Mouse (Mus musculus) embryonic facial prominence, embryonic 11.5 days (tissue): Measurements from ENCODE around the gene Tanc2. TPM values are rescaled to one million over a fixed set of nuclear protein-coding genes. Genes with fewer than 3 reads are reported as not detected.

Experiments
- ATAC-seq: fragments of 200-750 bp; cut with Nextera tagmentation; replicated peaks from 2 replicates; pipeline ENCODE4 v1.8.0; 2017; ENCODE audit warnings: low read depth; ENCODE audit not compliant: insufficient number of reproducible peaks, low FRiP score, low TSS enrichment
- DNase-seq: peaks from one replicate; pipeline ENCODE4 v3.0.0-alpha.2; 2015; ENCODE audit warnings: low spot score
- H3K27ac ChIP-seq: fragments of 300-500 bp; sonication (generic); replicated peaks from 2 replicates; pipeline ENCODE4 v1.5.1; 2014; ENCODE audit warnings: mild to moderate bottlenecking, low read depth, low read length, control low read depth
- H3K27me3 ChIP-seq: fragments of 300-500 bp; sonication (generic); 2 replicates; pipeline ENCODE4 v1.6.1; 2014; ENCODE audit warnings: mild to moderate bottlenecking, low read length, moderate library complexity, mixed read lengths; ENCODE audit not compliant: control insufficient read depth, insufficient read depth
- H3K36me3 ChIP-seq: fragments of 300-500 bp; sonication (generic); replicated peaks from 2 replicates; pipeline ENCODE4 v1.6.1; 2014; ENCODE audit warnings: low read depth, mild to moderate bottlenecking, low read length, moderate library complexity, mixed read lengths; ENCODE audit not compliant: control insufficient read depth, insufficient read depth
- H3K4me1 ChIP-seq: fragments of 300-500 bp; sonication (generic); 2 replicates; pipeline ENCODE4 v1.6.1; 2014; ENCODE audit warnings: low read length, mixed read lengths; ENCODE audit not compliant: control insufficient read depth, insufficient read depth
- H3K4me2 ChIP-seq: fragments of 300-500 bp; sonication (generic); 2 replicates; pipeline ENCODE4 v1.6.1; 2014; ENCODE audit warnings: low read depth, mild to moderate bottlenecking, control low read depth, low read length, moderate library complexity
- H3K4me3 ChIP-seq: fragments of 300-500 bp; sonication (generic); 2 replicates; pipeline ENCODE4 v1.5.1; 2014; ENCODE audit warnings: low read depth, low read length, control low read depth
- H3K9ac ChIP-seq: fragments of 300-500 bp; sonication (generic); replicated peaks from 2 replicates; pipeline ENCODE4 v1.6.1; 2014; ENCODE audit warnings: mild to moderate bottlenecking, control low read depth, low read length
- H3K9me3 ChIP-seq: fragments of 300-500 bp; sonication (generic); replicated peaks from 2 replicates; pipeline ENCODE4 v1.6.1; 2016; ENCODE audit warnings: mild to moderate bottlenecking, low read length, inconsistent platforms, mixed read lengths; ENCODE audit not compliant: control insufficient read depth
- WGBS: fragments of 180-500 bp; shearing (Covaris S2); extraction: QIAGEN DNeasy Blood & Tissue Kit; methylation state at CpG from one replicate; pipeline ENCODE4 v1.1.7; 2014; 5-methylcytosine and 5-hydroxymethylcytosine counted together
- polyA plus RNA-seq: library from polyadenylated mRNA; unstranded; fragments of >200 nt; fragmentation: Nextera tagmentation; extraction: Ambion mirVana; gene quantifications from 2 replicates; pipeline ENCODE4 v1.2.1, GENCODE M21; 2014

The Tanc2 gene
- polyA plus RNA-seq, 1 experiment from 2014 or later, result 12.1 TPM

DNA sequence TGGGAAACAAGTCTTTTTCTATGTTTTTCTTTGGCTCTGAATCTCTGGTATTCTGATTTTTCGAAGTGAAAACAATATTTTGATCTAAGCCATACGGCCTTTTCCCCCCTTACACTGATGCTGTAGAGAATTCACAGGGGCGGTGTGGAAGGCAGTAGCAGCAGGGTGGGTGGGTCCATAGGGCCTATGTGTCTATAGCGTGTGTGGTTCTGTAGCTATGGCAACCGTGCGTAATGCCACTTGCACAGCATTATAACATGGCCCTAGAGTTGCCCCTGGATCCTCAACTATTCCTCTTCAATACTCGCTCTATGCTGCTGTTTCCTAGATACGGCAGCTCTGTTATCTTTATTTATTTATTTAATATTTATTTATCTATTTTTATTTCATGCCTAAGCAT, 32.5 kb upstream of the Tanc2 start:
- DNase-seq (peak; percentile 43), ATAC-seq (no peak)
- H3K4me1 ChIP-seq, result no peaks in the 10 kb centered on the region
- no peaks in the 10 kb centered on the region for H3K9me3 ChIP-seq
- H3K27me3 ChIP-seq, result no peaks in the 10 kb centered on the region
- no peak overlapping the region for H3K4me3 ChIP-seq
- WGBS, result 73% methylated on average over 8 of the region's 8 CpGs
- H3K9ac ChIP-seq, result no peak overlapping the region
- no peaks in the 10 kb centered on the region for H3K36me3 ChIP-seq
- H3K4me2 ChIP-seq, result no peak overlapping the region
- H3K27ac ChIP-seq, result no peak overlapping the region

DNA sequence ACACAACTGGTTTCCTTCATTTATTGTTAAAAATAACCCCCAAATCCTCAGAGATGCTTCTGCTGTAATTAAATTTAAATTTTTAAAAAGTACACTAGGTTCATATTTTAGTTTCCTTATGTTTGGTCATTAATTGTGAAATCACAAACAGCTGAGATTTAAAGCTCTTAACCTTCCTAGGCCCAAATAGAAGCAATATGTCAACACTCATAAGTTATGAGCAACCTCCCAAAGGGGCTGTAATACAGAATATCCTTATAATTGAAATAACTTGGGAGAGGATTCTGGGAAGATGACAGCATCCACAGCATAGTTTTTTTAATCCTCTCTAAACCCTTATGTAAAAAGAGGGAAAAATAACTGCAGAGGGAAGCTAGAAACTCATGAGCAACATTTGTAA, 31.7 kb upstream of the Tanc2 start:
- Histone ChIP-seq H3K36me3 (no peaks in the 10 kb centered on the region), H3K4me1 (no peaks in the 10 kb centered on the region), H3K9ac (no peak overlapping the region), H3K27me3 (no peaks in the 10 kb centered on the region), H3K27ac (no peak overlapping the region), H3K4me2 (no peak overlapping the region), H3K9me3 (no peaks in the 10 kb centered on the region), H3K4me3 (no peak overlapping the region)
- ATAC-seq, result no peak
- DNase-seq, result no peak

DNA sequence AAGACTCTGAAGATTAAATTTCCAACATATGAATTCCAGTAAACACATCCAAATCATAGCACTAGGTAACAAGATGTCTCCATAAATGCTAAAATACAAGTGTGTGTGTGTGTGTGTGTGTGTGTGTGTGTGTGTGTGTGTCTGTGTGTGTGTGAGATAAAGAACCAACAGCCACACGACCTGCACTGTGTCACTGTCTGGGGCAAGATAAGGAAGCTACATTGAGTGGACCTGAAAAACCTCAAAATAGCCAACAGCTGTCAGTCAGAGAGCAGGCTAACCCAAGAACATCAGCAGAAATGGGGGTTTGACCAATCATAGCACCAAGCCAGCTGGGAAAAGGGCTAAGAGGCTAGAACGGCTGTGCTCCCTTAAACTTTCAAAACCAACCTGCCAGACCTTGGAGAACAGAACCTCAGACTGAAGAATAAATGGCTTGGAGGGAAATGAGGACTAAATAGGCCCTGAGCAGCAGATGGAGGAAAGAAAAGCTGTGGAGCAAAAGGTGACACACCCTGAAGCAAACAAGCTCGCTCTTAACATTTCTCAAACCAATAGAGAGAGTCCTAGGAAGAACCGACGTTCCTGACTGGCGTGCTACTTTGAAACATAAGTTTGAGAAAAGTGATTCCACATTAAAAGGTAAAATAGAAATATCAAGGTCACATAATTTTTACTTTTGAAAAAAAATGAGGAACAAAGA, 30.8 kb upstream of the Tanc2 start:
- Histone ChIP-seq H3K27me3 (no peaks in the 10 kb centered on the region), H3K4me3 (no peak overlapping the region), H3K4me1 (no peaks in the 10 kb centered on the region), H3K9me3 (no peaks in the 10 kb centered on the region), H3K9ac (no peak overlapping the region), H3K36me3 (no peaks in the 10 kb centered on the region), H3K4me2 (no peak overlapping the region), H3K27ac (no peak overlapping the region)
- no peak for DNase-seq
- WGBS, result 80% methylated on average over 6 of the region's 6 CpGs
- ATAC-seq, result no peak

DNA sequence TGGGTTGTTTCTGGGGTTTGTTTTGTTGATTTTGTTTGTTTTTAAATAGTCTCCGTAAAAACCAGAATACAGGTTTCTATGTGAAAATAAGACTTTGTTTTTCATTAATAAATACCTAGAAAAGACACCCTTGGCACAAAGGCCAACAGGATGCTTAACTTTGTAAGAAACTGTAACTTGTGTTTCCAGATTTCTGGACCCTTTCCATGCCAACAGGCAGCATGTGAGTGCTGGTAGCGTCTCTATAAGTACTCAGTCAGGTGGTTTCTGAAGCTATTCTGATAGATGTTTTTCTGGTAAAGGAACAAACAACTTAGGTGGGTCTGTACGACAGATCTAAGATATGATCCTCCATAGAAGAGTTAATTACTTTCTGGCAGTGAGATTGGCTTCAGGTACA, 26.2 kb upstream of the Tanc2 start:
- 93% methylated on average over 3 of the region's 3 CpGs for WGBS
- ATAC-seq (no peak), DNase-seq (no peak)
- no peak overlapping the region for H3K4me2 ChIP-seq
- no peak overlapping the region for H3K27ac ChIP-seq
- no peak overlapping the region for H3K9ac ChIP-seq
- no peaks in the 10 kb centered on the region for H3K36me3 ChIP-seq
- H3K9me3 ChIP-seq, result no peaks in the 10 kb centered on the region
- no peaks in the 10 kb centered on the region for H3K27me3 ChIP-seq
- no peaks in the 10 kb centered on the region for H3K4me1 ChIP-seq
- H3K4me3 ChIP-seq, result no peak overlapping the region

DNA sequence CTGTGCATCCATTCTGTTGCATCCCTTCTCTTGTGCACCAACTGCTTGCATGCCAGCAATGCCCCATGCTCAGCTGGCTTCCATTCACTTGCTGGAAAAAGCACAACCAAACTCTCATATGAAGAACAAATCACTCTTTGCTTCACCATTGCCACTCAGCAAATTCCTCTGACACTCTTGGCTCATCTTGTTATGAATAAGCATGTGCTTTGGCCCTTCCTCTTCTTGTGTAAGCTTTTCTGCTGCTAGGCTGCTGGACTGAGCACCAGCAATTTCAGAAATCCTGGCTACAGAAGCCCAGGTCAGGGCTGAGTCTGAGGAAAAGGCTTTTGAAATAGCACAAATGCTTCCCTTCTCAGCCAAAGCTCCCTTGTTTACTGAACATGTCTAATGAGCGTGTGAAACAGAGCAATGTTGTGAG, 22.6 kb upstream of the Tanc2 start:
- 63% methylated on average over 1 of the region's 1 CpGs for WGBS

DNA sequence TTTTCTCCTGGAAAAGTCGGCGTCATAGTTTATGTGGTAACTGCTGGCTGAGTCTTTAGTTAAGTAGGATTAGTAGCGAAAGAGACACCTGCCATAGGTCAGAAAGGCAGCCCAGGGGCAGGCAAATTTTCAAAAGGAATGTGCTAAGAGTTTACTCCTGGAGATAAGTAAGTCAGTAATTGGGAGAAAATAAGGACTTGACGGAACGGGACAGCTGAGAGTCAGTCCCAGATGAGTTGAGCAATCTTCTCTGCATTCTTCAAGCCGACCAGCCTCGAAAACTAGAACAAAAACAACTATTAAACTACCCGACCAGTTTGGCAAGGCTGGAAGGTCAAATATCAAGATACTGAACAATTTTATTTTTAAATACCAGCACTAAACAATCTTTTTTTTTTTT, 17.8 kb upstream of the Tanc2 start:
- ATAC-seq (no peak), DNase-seq (no peak)
- no peaks in the 10 kb centered on the region for H3K4me1 ChIP-seq
- no peaks in the 10 kb centered on the region for H3K36me3 ChIP-seq
- H3K4me3 ChIP-seq, result no peak overlapping the region
- H3K9ac ChIP-seq, result no peak overlapping the region
- H3K9me3 ChIP-seq, result no peaks in the 10 kb centered on the region
- H3K4me2 ChIP-seq, result no peak overlapping the region
- H3K27ac ChIP-seq, result no peak overlapping the region
- H3K27me3 ChIP-seq, result no peaks in the 10 kb centered on the region
- 52% methylated on average over 8 of the region's 8 CpGs for WGBS

More for the DNA sequence above, 22.6 kb upstream of the Tanc2 start:
- Histone ChIP-seq H3K4me3 (no peak overlapping the region), H3K9ac (no peak overlapping the region), H3K4me2 (no peak overlapping the region), H3K9me3 (no peaks in the 10 kb centered on the region), H3K27ac (no peak overlapping the region), H3K4me1 (no peaks in the 10 kb centered on the region), H3K36me3 (no peaks in the 10 kb centered on the region), H3K27me3 (no peaks in the 10 kb centered on the region)
- ATAC-seq, result no peak
- no peak for DNase-seq

DNA sequence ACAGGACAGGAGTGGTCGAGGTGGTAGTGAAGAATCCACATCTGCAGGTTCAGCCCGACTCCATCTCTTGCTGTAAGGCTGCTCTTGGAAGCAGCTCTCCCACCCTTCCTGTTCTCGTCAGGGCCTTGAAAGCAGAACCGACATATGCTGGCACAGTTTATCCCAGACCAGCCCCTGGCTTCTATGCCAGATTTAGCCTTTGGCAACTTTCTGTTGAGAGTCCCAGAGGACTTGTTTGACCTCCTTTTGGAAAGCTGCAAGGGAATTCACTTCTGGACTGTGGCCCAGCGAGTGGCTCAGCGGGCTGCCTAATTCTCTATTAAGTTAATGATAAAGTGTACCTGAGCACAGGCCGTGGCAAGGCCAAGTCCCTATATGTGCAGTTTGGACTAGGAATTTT, 15.5 kb upstream of the Tanc2 start:
- DNase-seq (no peak), ATAC-seq (no peak)
- Histone ChIP-seq H3K4me1 (no peaks in the 10 kb centered on the region), H3K27ac (no peak overlapping the region), H3K36me3 (no peaks in the 10 kb centered on the region), H3K4me2 (no peak overlapping the region), H3K9ac (no peak overlapping the region), H3K4me3 (no peak overlapping the region), H3K9me3 (no peaks in the 10 kb centered on the region), H3K27me3 (no peaks in the 10 kb centered on the region)
- 65% methylated on average over 7 of the region's 7 CpGs for WGBS

DNA sequence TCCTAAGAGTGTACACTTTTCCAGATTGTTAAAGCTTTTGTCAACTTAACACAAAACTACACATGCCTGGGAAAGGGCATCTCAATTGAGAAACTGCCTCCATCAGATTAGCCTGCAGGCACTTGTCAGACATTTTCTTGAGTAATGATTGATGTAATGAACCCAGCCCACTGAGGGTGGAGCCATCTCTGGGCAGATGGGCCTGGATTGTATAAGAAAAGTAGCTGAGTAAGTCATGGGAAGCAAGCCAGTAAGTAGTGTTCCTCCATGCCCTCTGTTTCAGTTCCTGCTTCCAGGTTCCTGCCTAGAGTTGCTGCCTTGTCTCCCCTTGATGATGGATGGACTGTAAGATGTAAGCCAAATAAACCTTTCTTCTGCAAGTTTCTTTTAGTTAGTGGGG, 12.6 kb upstream of the Tanc2 start:
- Histone ChIP-seq H3K9ac (no peak overlapping the region), H3K27me3 (no peaks in the 10 kb centered on the region), H3K4me2 (no peak overlapping the region), H3K27ac (no peak overlapping the region), H3K36me3 (no peaks in the 10 kb centered on the region), H3K4me3 (no peak overlapping the region), H3K4me1 (no peaks in the 10 kb centered on the region), H3K9me3 (no peaks in the 10 kb centered on the region)
- DNase-seq (no peak), ATAC-seq (no peak)
